Mouse (Mus musculus) WW6 (cell line): Measurements from ENCODE around the gene Twnk.

ENCODE experiments used
- DNase-seq: peaks from one replicate; pipeline ENCODE4 v3.0.0-alpha.2; 2013; ENCODE audit warnings: low read depth, low spot score

Gene Twnk

DNA sequence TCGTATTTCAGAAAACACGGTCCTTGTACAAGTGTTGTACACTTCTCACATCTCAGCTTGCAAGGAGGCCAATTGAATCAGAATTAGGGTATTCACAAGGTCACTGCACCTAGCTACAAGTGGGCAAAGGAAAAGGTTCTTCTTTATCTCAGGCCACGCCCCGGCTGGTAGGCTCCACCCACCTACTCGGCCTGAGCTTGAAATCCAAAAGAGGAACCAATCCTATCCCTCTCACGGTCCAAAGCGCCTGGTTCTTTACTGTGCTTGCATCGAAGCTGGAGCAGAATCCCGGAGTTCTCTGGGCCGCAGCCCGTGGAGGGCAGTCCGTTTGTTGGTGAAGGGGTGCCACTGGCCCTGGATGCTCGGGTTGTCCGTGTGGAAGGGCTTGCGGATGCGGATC is at the start of gene Twnk:
Gene Twnk, plus strand, starts transcription at position 220 of the 400 bp plus-strand sequence.
- DNase-seq = no peak

GRCm38 (mm10) chr19:44959633-44960032 is 45.8 kb upstream of the Twnk start:
- DNase-seq = no peak

DNA sequence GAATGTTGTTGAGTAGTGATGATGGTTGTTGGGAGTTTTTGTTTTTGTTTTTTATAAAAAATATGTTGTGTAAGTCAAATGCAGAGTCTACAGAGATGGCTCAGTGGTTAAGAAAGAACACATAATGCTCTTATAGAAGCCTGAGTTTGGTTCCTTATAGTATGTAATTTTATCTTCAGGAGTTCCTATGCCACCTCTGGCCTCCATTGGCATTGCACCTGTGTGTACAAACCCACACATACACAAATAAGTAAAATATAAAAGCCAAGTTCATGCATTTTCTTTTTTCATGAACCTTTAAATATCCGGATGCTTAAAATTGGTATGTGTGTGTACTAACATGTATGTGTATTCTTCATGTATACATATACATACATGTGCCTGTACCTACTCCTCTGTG is 39.5 kb upstream of the Twnk start:
- DNase-seq = no peak

DNA sequence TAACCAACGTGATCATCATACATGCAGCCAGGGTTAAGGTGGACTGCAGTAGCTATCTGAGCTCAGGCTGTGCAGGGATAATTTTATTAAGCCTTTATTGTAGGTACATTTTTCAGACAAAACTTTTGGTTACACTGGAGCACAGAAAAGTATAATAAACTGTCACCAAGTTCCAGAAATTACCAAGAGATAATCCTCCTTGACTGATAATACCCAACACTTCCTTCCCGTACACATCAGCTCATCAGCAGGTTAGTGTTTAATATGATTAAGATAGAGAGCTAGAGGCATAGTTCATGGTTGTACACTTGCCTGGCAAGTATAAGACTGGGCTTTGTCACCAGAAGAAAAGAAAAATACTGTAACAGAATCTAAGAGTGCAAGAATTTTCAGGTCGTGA is 37.1 kb upstream of the Twnk start:
- DNase-seq = no peak

DNA sequence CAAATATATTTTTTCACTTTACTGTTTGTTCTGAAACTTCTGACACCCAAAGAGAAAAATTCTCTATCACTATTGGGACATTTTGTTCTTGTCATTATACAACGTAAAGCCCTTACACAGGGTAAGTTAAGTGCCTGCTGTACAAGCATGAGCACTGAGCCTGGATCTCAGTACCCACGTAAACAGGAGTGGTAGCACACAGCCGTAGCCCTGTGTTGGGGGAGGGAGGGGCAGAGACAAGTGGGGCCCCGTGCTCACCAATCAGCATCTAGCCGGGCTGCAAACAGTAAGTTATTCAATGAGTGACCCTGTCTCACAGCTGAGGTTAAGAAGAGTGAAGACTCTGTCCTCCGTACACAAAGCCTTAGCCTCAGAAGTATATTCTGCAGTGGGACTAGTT is 28.8 kb upstream of the Twnk start:
- no peak for DNase-seq

GRCm38 (mm10) chr19:44977148-44977547 is 28.3 kb upstream of the Twnk start:
- DNase-seq = no peak

DNA sequence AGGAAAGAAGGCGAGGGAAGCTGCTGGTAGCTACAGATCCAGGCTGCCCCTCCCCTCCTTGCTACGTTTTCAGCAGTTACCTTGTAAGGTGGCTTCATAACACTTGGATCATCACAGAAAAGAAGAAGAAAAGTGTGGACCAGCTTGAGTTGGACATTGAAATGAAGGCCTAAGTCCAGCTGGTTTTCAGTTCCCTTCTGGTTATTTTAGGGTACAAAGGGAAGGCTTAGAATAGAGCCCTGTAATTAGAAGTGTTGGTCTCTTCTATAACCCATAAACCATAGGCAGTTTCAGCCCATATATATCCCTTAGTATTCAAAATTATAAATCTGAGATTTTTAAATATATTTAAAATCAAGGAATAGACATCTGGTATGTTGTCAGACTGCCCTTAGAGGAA is 24.7 kb upstream of the Twnk start:
- DNase-seq = no peak

DNA sequence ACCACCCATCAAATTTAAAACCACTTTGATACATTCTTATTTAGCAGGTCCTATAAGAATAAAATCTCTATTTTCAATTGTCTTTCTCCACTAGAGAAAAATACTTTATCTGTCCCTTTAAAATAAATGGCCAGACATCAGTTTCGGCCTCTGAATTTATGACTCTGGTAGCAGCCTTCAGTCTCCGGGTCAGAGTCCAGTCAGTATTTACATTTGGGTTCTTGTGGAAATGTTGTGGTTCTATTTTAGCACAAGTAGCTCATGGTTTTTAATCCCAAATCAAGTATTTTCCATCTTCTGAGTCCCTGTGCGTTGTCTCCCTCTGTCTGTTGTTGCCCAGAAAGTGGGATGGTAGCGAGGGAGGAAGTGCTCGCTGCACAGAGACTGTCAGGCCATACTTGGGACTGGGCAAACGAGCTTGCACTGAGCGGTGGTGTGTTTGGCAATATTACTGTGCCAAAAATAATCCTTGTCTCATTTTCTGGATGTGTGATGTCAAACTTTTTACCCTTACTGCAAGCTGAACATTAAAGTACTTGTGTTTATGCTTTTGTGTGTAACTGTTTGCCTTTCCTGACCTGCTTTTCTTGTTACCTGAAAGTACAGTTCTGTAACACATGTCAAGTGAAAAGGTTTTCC is 22.9 kb upstream of the Twnk start:
- DNase-seq = no peak

DNA sequence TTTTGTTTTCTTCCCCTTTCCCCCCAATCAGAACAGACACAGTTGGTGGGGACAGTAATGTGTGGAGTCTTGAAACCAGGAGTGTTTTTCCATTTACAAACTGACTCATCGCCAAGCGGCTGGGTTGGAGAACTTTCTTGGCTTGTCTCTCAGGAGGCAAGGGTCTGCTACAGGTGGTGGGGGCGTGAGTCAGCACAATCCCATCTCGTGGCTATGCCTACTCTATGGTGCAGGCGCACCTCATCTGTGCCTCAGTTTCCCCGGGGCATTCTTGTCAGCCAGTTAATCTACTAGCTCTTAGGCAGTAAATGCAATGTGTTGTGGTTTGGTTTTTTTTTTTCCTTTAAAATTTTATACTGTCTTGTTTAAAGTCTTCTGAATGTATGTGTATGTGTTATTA is 22.1 kb upstream of the Twnk start:
- DNase-seq = no peak

- DNase-seq = no peak
Observed at GRCm38 (mm10) chr19:44984420-44984819, 21.0 kb upstream of the Twnk start.

- no peak for DNase-seq
Observed at GRCm38 (mm10) chr19:44985159-44985988, 20.1 kb upstream of the Twnk start.

DNA sequence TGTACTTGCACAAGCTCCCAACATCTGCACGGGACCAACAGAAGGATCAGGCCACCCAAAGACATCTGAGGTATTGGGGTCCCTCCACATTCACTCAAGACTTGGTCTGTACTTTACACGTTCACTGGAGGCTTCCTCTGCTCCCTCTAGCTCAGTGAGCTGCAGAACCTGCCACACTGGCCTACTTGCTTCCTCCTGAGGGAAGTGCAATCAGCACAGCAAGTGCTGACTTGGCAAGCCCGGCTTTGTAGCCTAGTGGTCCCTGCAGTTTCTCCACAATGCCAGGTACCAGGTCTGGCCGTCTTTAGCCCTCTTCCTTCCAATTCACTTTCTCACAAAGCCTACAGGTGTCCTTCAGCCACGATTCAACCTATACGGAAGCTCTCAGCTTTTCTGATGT is 18.5 kb upstream of the Twnk start:
- DNase-seq = no peak

DNA sequence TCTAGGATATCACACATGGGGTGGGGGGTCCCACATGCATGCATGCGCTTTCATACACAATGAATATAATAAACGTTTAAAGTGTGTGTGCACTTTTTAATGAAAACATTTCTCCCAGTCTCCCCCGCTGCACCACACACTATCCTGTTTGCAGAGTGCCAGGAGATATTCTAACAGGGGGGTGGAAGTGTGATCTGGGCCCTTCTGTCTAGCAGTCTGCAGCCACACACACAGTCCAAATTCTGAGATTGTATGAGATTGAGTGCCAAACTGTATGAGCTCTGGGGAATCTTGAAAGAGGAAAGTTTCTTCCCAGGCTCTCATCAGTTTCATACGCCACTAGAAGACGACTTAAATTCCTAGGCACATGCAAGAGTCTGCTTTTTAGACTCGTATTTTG is 17.6 kb upstream of the Twnk start:
- DNase-seq = no peak

DNA sequence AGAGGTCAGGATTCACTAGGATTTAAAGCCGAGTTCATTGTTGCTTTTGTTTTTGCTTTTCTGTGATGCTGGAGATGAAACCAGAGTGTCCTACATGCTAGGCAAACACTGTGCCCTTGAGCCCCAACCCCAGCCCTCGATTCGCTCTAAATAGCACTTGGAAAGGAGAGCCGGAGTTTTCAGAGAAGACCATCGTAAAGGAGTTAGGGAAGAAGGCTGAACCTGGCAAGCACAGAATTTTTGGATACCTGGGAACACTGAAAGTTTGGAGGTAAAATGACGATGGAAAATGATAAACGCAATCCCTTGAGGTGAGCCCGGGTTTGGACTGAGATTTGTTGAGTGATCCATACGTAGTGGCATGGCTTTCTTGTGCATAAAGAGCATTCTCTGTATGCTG is 17.1 kb upstream of the Twnk start:
- DNase-seq = no peak

GRCm38 (mm10) chr19:44988831-44989566 is 16.5 kb upstream of the Twnk start, which contains the start of gene Sema4g:
Gene Sema4g, plus strand, starts transcription at chr19:44989101.
- DNase-seq = no peak

DNA sequence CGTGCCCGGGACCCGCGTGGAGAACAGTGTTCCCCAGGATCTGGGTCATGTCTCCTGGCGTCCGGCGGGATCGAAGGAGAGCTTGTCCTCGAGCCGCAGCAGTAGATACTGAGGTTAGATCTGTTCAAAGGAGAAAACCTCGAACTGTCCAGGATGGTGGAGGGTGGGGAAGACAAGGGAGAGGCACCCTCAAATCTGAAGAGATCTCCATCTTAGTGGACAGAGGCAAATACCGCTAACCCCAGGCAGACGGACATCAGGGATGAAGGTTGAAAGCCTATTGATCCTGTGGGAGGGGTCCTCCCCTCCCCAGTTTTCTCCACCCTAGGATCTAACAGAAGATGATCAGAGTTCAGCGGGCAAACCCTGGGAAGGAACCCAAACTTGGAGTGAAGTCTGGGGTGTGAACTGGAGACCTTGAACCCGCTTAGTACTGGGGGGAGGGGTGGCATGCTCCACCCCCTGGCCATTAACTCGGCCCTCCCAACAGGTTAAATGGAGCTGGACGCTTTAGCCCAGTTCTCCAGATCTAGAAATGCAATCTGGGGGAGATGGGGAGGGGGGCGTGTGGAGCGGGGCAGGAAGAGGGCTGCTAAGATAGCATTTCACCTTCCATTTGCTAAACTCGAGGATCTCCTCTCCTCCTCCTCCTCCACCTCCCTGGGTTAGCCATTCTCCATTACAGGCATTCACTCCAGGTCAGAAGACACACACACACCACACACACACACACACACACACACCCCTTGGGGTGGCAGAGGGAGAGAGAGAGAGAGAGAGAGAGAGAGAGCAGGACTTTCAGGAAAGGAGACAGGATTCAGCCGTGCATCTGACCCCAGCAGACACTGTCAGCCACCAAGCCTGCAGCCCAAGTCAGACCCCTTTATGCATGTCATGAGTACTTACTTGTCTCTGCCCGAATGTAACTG is 15.6 kb upstream of the Twnk start:
- DNase-seq = no peak

DNA sequence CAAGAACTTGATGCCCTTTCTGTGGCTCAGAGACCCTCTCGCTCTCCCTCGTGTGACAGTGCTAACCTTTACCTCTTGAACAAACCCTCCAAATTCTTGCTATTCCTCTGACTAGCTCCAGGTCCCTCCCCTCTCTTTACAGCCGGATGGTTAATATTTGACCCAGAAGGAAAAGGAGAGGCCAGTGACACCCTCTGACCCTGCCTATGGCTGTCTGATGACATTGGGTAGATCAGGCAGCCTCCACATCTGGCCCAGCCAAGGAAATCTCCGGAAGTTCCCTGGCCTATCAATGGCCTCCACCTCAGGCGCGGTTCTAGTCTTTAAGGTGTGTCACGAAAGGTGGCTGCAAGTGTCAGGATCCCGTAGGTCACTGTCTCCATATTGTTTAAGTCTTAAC is 14.4 kb upstream of the Twnk start:
- no peak for DNase-seq

DNA sequence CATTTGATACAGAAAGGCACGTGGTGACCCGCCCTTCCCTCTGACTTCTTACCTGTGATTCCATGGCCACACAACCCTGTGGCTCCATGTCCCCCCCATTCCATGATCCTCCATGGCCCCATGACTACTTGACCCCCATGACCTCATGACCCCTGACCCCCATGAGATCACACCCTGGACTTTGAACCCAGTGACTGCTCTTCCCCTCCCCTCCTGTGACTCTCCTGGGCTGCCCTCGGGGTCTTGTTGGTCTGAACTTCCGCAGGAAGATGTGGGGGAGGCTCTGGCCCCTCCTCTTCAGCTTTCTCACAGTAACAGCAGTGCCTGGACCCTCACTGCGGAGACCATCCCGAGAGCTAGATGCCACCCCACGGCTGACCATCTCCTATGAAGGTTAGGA is 13.2 kb upstream of the Twnk start:
- DNase-seq = no peak

DNA sequence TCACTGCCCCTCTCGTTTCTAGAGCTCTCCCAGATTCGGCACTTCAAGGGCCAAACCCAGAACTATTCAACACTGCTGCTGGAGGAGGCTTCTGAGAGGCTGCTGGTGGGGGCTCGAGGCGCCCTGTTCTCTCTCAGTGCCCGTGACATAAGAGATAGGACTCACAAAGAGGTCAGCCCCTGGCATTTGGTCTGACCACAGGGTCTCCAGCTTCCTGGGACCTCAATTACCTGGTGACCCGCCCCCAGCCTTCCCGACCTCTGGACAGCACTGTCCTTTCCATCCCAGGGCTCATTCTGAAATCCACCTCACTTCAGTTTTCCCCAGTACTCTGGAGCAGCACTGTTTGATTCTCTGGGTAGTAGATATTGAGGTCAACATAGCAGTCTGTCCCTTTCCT is 12.8 kb upstream of the Twnk start:
- no peak for DNase-seq

DNA sequence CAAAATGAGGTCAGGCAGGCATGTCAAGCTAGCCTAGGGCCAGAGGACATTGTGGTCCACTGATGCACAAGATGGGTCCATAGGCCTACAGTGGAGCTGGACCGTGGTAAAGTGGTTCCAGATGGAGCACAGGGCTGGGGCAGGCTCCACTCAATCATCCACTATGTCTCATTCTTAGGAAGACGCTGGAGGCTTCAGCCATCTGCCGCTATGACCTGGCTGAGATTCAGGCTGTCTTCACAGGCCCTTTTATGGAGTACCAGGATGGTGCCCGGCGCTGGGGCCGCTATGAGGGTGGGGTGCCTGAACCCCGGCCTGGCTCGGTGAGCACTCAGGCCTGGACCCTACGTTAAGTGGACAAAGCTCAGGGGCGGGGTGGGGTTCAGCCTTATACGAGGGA is 7.7 kb upstream of the Twnk start:
- DNase-seq = no peak

DNA sequence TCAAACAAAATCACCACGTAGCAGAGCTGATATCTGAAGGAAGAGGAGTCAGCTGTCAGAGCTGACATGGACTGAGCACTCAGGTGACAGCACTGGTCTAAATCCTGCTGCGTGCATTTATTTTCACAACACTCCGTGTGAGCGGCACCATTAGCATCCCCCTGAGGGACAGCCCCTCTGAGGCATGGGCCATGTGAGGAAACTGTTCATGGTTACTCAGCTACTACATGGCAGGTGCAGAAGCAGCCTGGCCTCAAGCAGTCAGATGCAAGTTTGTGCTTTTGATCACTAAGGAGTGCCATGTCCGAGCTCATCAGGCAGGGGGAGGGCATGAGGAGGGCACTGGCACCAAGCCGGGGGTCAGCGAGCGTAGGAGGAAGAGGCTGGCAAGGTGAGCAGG is 5.8 kb upstream of the Twnk start:
- no peak for DNase-seq

DNA sequence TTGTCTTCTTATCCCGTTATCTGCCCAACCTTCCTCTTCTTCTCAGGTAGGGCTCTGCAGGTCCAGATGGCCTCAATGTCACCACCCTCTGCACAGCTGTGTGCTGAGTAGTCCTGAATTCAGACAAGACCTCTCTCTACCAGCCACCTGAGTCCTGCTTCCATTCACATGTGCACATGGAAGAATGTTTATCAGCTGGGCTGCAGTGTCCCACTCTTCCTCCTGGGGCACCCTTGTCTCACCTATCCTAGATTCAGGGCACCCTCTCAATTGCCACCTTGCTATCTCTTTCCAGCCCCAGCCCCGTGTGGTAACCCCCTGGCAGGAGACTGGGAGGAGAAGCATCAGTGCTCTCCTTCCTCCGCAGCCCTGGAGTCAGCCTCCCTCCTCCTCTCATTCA is 3.2 kb upstream of the Twnk start:
- no peak for DNase-seq
